Mouse (Mus musculus) MEL (cell line): ENCODE data around the gene C330007P06Rik. TPM values are rescaled to one million over a fixed set of nuclear protein-coding genes. Genes with fewer than 3 reads are reported as not detected.

ENCODE experiments used
- DNase-seq: peaks from one replicate; pipeline ENCODE4 v3.0.0; 2011; ENCODE audit warnings: low read depth, low spot score
- H3K27ac ChIP-seq: 2 replicates; pipeline ENCODE4 v1.5.1; 2012; ENCODE audit warnings: low read depth, mild to moderate bottlenecking, control low read depth, low read length, moderate library complexity; ENCODE audit not compliant: control insufficient read depth
- H3K27me3 ChIP-seq, 2 experiments: fragments of 150-350 bp in 1 of 2; sonication (generic) in 1 of 2; 2 replicates each; pipeline ENCODE4 v1.6.1; 2012; ENCODE audit warnings: low read length in 2 of 2, mild to moderate bottlenecking in 2 of 2, improper control_type of control experiment in 1 of 2, moderate library complexity in 1 of 2; ENCODE audit not compliant: insufficient read depth in 2 of 2, control insufficient read depth in 1 of 2
- H3K36me3 ChIP-seq, 2 experiments: 2 replicates each; pipeline ENCODE4 v1.6.1; 2012 to 2014; ENCODE audit warnings: low read length in 2 of 2, improper control_type of control experiment in 1 of 2, inconsistent platforms in 1 of 2, mild to moderate bottlenecking in 1 of 2; ENCODE audit not compliant: insufficient read depth in 2 of 2, control insufficient read depth in 1 of 2
- H3K4me1 ChIP-seq, 2 experiments: fragments of 150-350 bp in 1 of 2; sonication (generic) in 1 of 2; 2 replicates each; pipeline ENCODE4 v1.6.1; 2012; ENCODE audit warnings: low read length in 2 of 2, improper control_type of control experiment in 1 of 2, mild to moderate bottlenecking in 1 of 2; ENCODE audit not compliant: insufficient read depth in 2 of 2, control insufficient read depth in 1 of 2
- H3K4me3 ChIP-seq, 2 experiments: fragments of 150-350 bp in 1 of 2; sonication (generic) in 1 of 2; 2 replicates each; pipeline ENCODE4 v1.5.1; 2012; ENCODE audit warnings: low read depth in 2 of 2, low read length in 2 of 2, mild to moderate bottlenecking in 2 of 2, moderate library complexity in 2 of 2, control low read depth in 1 of 2, improper control_type of control experiment in 1 of 2; ENCODE audit not compliant: control insufficient read depth in 1 of 2, insufficient read depth in 1 of 2
- H3K79me2 ChIP-seq: 2 replicates; pipeline ENCODE4 v1.6.1; 2012; ENCODE audit warnings: mild to moderate bottlenecking, low read length, moderate library complexity; ENCODE audit not compliant: control insufficient read depth, poor library complexity, insufficient read depth
- H3K9ac ChIP-seq: 2 replicates; pipeline ENCODE4 v1.6.1; 2012; ENCODE audit warnings: low read depth, mild to moderate bottlenecking, control low read depth, low read length, moderate library complexity; ENCODE audit not compliant: control insufficient read depth, poor library complexity, severe bottlenecking
- H3K9me3 ChIP-seq: fragments of 150-350 bp; sonication (generic); replicated peaks from 2 replicates; pipeline ENCODE4 v1.6.1; 2012; ENCODE audit warnings: mild to moderate bottlenecking, low read length, improper control_type of control experiment, moderate library complexity; ENCODE audit not compliant: insufficient read depth
- BHLHE40 ChIP-seq: IDR thresholded peaks from 2 replicates; pipeline ENCODE4 v1.6.1; 2012; ENCODE audit warnings: low read depth, mild to moderate bottlenecking, inconsistent platforms, low read length, improper control_type of control experiment, borderline replicate concordance
- CHD1 ChIP-seq: IDR thresholded peaks from 2 replicates; pipeline ENCODE4 v1.6.1; 2012; ENCODE audit warnings: low read depth, mild to moderate bottlenecking, inconsistent platforms, low read length, improper control_type of control experiment
- CHD2 ChIP-seq: IDR thresholded peaks from 2 replicates; pipeline ENCODE4 v1.6.1; 2011; ENCODE audit warnings: low read length, improper control_type of control experiment
- E2F4 ChIP-seq: IDR thresholded peaks from 2 replicates; pipeline ENCODE4 v1.6.1; 2011; ENCODE audit warnings: low read depth, low read length, improper control_type of control experiment, borderline replicate concordance
- ELF1 ChIP-seq: IDR thresholded peaks from 2 replicates; pipeline ENCODE4 v1.6.1; 2014; ENCODE audit warnings: low read depth, mild to moderate bottlenecking, inconsistent platforms, low read length, improper control_type of control experiment, moderate library complexity
- ETS1 ChIP-seq: IDR thresholded peaks from 2 replicates; pipeline ENCODE4 v1.6.1; 2012; ENCODE audit warnings: low read depth, mild to moderate bottlenecking, inconsistent platforms, low read length, improper control_type of control experiment, moderate library complexity
- GABPA ChIP-seq: IDR thresholded peaks from 2 replicates; pipeline ENCODE4 v1.6.1; 2012; ENCODE audit warnings: low read depth, mild to moderate bottlenecking, inconsistent platforms, low read length, improper control_type of control experiment, moderate library complexity
- HCFC1 ChIP-seq: IDR thresholded peaks from 2 replicates; pipeline ENCODE4 v1.6.1; 2012; ENCODE audit warnings: low read depth, mild to moderate bottlenecking, inconsistent platforms, low read length, improper control_type of control experiment, moderate library complexity
- MAZ ChIP-seq: IDR thresholded peaks from 2 replicates; pipeline ENCODE4 v1.6.1; 2012; ENCODE audit warnings: low read depth, mild to moderate bottlenecking, inconsistent platforms, low read length, improper control_type of control experiment
- MEF2A ChIP-seq: IDR thresholded peaks from 2 replicates; pipeline ENCODE4 v1.6.1; 2014; ENCODE audit warnings: low read depth, mild to moderate bottlenecking, inconsistent platforms, low read length, improper control_type of control experiment; ENCODE audit not compliant: poor library complexity, insufficient replicate concordance, severe bottlenecking; ENCODE audit errors: extremely low read depth
- MXI1 ChIP-seq: IDR thresholded peaks from 2 replicates; pipeline ENCODE4 v1.6.1; 2011; ENCODE audit warnings: mild to moderate bottlenecking, low read depth, low read length, improper control_type of control experiment
- MYB ChIP-seq: IDR thresholded peaks from 2 replicates; pipeline ENCODE4 v1.6.1; 2011; ENCODE audit warnings: mild to moderate bottlenecking, low read depth, low read length, improper control_type of control experiment
- POLR2A ChIP-seq, 2 experiments: IDR thresholded peaks; 2 replicates each; pipeline ENCODE4 v1.6.1; 2011 to 2012; ENCODE audit warnings: low read length in 2 of 2, mild to moderate bottlenecking in 2 of 2, control low read depth in 1 of 2, improper control_type of control experiment in 1 of 2, low read depth in 1 of 2, moderate library complexity in 1 of 2; ENCODE audit not compliant: control insufficient read depth in 1 of 2, insufficient read depth in 1 of 2, poor library complexity in 1 of 2
- POLR2AphosphoS2 ChIP-seq: IDR thresholded peaks from 2 replicates; pipeline ENCODE4 v1.6.1; 2011; ENCODE audit warnings: low read length, improper control_type of control experiment
- POLR2AphosphoS5 ChIP-seq: IDR thresholded peaks from 2 replicates; pipeline ENCODE4 v1.6.1; 2012; ENCODE audit warnings: low read depth, borderline replicate concordance, mild to moderate bottlenecking, inconsistent platforms, low read length, moderate library complexity, mixed read lengths
- RAD21 ChIP-seq: IDR thresholded peaks from 2 replicates; pipeline ENCODE4 v1.6.1; 2011; ENCODE audit warnings: mild to moderate bottlenecking, low read depth, low read length, improper control_type of control experiment
- RCOR1 ChIP-seq: IDR thresholded peaks from 2 replicates; pipeline ENCODE4 v1.6.1; 2012; ENCODE audit warnings: low read depth, mild to moderate bottlenecking, inconsistent platforms, low read length, improper control_type of control experiment
- SMC3 ChIP-seq: IDR thresholded peaks from 2 replicates; pipeline ENCODE4 v1.6.1; 2011; ENCODE audit warnings: low read depth, low read length, improper control_type of control experiment
- TBP ChIP-seq: IDR thresholded peaks from 2 replicates; pipeline ENCODE4 v1.8.0; 2011; ENCODE audit warnings: low read depth, low read length, improper control_type of control experiment
- TCF12 ChIP-seq: IDR thresholded peaks from 2 replicates; pipeline ENCODE4 v1.6.1; 2014; ENCODE audit warnings: low read depth, mild to moderate bottlenecking, inconsistent platforms, low read length, improper control_type of control experiment, moderate library complexity
- UBTF ChIP-seq: IDR thresholded peaks from 2 replicates; pipeline ENCODE4 v1.6.1; 2012; ENCODE audit warnings: low read depth, mild to moderate bottlenecking, inconsistent platforms, low read length, improper control_type of control experiment, moderate library complexity, borderline replicate concordance; ENCODE audit not compliant: insufficient read depth
- USF1 ChIP-seq: IDR thresholded peaks from 2 replicates; pipeline ENCODE4 v1.6.1; 2014; ENCODE audit warnings: low read depth, mild to moderate bottlenecking, inconsistent platforms, low read length, improper control_type of control experiment, moderate library complexity
- ZC3H11A ChIP-seq: IDR thresholded peaks from 2 replicates; pipeline ENCODE4 v1.6.1; 2012; ENCODE audit warnings: low read depth, mild to moderate bottlenecking, inconsistent platforms, low read length, improper control_type of control experiment
- ZMIZ1 ChIP-seq: IDR thresholded peaks from 2 replicates; pipeline ENCODE4 v1.6.1; 2012; ENCODE audit warnings: low read depth, mild to moderate bottlenecking, inconsistent platforms, low read length, improper control_type of control experiment, moderate library complexity
- polyA plus RNA-seq, 2 experiments: library from polyadenylated mRNA; stranded (reverse) in 1 of 2; unstranded in 1 of 2; fragments of >175 nt in 1 of 2; fragments of >200 nt in 1 of 2; gene quantifications; 2 replicates each; pipeline versions ENCODE4 v1.2.1 to v1.2.4; 2012; ENCODE audit warnings: low replicate concordance in 2 of 2, low read depth in 1 of 2; ENCODE audit not compliant: insufficient read length in 2 of 2, insufficient read depth in 1 of 2, missing spikeins in 1 of 2
- total RNA-seq: library from RNA; depleted of rRNA; stranded (reverse); fragments of 300-350 nt; gene quantifications from 2 replicates; pipeline ENCODE4 v1.2.3, GENCODE M21; 2012

The C330007P06Rik gene
- total and polyA plus RNA-seq, 3 experiments, result 15.1 to 17.1 TPM; not detected in 1

DNA sequence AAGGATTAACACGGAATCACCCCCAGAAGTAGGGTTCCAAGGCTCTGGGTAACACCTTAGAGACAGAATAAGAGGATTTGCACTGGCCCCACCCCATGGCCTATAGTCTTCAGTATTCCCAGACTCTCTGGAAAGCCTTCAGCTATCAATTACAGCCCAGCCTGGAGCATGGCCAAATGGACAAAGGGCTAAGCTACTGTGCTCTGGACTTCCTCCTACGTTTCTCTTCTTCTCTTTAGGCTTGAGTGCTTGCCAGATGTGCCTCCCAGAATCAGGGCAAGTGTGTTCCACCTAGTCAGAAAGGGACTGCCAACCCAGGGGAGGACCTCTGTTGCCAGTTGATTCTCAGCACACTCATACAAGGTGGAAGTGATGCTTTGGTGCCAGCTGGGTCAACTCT is 48.9 kb downstream of the C330007P06Rik start:
- no peak overlapping the region for H3K4me3 ChIP-seq
- no peaks in the 10 kb centered on the region for H3K4me1 ChIP-seq
- no peak overlapping the region for H3K27ac ChIP-seq
- H3K9ac ChIP-seq, result no peak overlapping the region
- no peak for TF ChIP-seq ELF1
- TF ChIP-seq GABPA, result no peak
- no peak for TF ChIP-seq USF1
- no peak for TF ChIP-seq ZC3H11A
- TF ChIP-seq HCFC1, result no peak
- TF ChIP-seq UBTF, result no peak
- TF ChIP-seq RCOR1, result no peak
- no peak for TF ChIP-seq TBP
- TF ChIP-seq MAZ, result no peak
- TF ChIP-seq POLR2AphosphoS5, result no peak
- no peak for TF ChIP-seq CHD2
- TF ChIP-seq POLR2AphosphoS2, result no peak
- TF ChIP-seq ETS1, result no peak
- TF ChIP-seq MYB, result no peak
- no peak for TF ChIP-seq BHLHE40
- no peak for TF ChIP-seq ZMIZ1
- no peak for TF ChIP-seq E2F4
- TF ChIP-seq RAD21, result no peak
- no peak for TF ChIP-seq TCF12
- TF ChIP-seq, all 39 proteins: peak for 0
- Histone ChIP-seq H3K79me2 (no peaks in the 10 kb centered on the region), H3K36me3 (no peaks in the 10 kb centered on the region), H3K27me3 (no peaks in the 10 kb centered on the region), H3K9me3 (no peaks in the 10 kb centered on the region)
- DNase-seq, result no peak

DNA sequence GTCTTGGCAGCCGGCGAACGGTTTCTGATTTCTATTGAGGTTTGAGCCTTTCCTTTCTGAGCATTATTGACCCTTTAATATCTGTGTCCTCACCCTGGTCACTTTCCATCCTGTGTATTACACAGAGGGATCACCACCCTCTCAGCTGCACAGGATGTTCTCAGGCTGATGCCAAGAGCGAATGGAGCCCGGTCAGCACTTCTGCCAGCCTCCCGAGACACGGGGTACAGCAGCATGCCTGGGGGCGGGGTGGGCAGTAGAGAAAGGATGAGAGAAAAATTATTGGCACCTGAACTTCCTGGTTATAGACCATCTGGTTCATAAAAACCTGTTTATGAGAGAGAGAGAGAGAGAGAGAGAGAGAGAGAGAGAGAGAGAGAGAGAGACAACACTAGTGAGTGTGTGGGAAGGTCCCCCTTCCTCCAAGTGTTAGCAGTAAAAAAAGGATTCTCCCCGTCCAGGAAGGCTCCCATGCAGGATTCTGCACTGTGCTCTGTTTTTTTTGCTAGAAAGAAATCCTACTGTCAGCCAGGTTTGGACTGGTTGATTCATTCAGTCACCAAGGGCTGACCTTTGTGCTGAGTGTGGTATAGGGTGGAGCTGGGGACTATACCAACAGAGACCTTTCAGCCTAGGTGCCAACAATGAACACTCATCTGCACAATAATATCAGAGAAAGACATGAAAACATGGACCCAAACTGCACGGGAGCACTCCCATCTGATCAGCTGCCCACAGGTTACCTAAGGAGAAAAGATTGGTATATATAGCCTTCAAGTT is 49.8 kb downstream of the C330007P06Rik start:
- H3K79me2 ChIP-seq, result no peaks in the 10 kb centered on the region
- H3K4me3 ChIP-seq, result no peak overlapping the region
- TF ChIP-seq SMC3 (no peak), MXI1 (no peak), GABPA (no peak), HCFC1 (no peak), USF1 (no peak), POLR2A (IDR thresholded peaks at IDR 0.05; ENCODE audit: control insufficient read depth in 1 of 2, insufficient read depth in 1 of 2, low read depth in 1 of 2, low read length in 2 of 2, poor library complexity in 1 of 2) (no peak), CHD1 (no peak), RCOR1 (no peak), MEF2A (no peak), MYB (no peak), ZC3H11A (no peak)
- H3K9me3 ChIP-seq, result no peaks in the 10 kb centered on the region
- no peak overlapping the region for H3K9ac ChIP-seq
- H3K4me1 ChIP-seq, result no peaks in the 10 kb centered on the region
- H3K27ac ChIP-seq, result no peak overlapping the region
- no peaks in the 10 kb centered on the region for H3K27me3 ChIP-seq
- no peak for DNase-seq
- H3K36me3 ChIP-seq, result no peaks in the 10 kb centered on the region
